Mouse (Mus musculus): ENCODE measurements around the gene Rnf7. TPM values are rescaled to one million over a fixed set of nuclear protein-coding genes. Genes with fewer than 3 reads are reported as not detected.
A peak's percentile ranks its signal among the peaks of the same experiment; 100 is the strongest.
"Not testable (repeated sequence)": the region's sequence is repeated elsewhere in the genome, so short reads cannot be mapped to it uniquely, and the experiment has no call there.

Gene Rnf7
- polyA plus RNA-seq (2015; fragmentation: Nextera tagmentation; extraction: Ambion mirVana), result 215 and 221 TPM in 2 replicates

DNA sequence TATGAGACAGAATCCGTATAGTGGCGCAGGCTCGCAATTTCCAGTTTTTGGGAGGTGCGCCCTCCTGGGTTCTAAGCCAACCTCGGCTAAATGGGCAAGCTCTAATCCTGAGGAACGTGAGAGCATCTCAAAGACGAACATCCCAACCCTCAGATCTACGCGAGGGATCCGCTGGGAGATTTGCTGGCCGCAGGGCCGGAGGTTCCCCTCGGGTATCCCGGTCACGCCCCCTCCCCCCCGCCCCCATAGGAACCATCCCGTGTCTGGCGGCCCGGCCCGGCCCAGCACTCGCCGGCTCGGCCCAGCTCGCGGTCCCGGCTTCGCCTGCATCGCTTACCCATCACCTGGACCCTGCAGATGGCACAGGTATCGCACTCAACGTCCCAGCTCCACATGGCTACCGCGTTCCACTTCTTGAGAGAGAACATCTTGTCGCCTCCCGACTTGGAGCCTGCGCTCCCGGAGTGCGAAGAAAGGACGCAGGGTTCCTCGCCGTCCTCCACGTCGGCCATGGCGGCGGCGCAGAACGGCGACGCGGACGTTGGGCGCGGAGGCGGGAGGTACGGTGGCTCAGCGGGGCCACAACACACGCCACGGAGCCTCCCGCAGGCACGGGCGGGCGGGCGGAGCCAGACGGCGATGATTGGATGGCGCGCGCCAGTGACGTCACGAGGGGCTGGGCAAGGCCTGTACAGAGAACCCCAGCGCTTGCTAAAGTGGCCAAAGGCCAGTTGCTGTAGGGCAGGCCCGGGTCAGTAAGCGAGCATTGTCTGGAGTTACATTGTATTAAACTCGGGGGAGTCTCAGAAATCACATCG lies at the start of gene Rnf7:
Gene Rnf7 (minus strand): TSS at position 605 of the 818 bp plus-strand sequence.
- H3K4me1 ChIP-seq, result peaks cover 31% of the 10 kb centered on the region
- peak within 1 kb of the TSS; percentile 76 for H3K4me2 ChIP-seq
- peak within 1 kb of the TSS; percentile 67 for H3K4me3 ChIP-seq (replicated peaks)
- peak; percentile 99 for ATAC-seq (ENCODE audit: low FRiP score)
- no peaks in the 10 kb centered on the region for H3K27me3 ChIP-seq (replicated peaks)
- H3K9me3 ChIP-seq (replicated peaks), result no peaks in the 10 kb centered on the region
- H3K36me3 ChIP-seq, result peaks cover 13% of the 10 kb centered on the region
- peak within 1 kb of the TSS; percentile 75 for H3K9ac ChIP-seq (replicated peaks)
- H3K27ac ChIP-seq (replicated peaks), result peak within 1 kb of the TSS; percentile 89
- under 1% methylated on average over 72 of the region's 74 CpGs for WGBS

DNA sequence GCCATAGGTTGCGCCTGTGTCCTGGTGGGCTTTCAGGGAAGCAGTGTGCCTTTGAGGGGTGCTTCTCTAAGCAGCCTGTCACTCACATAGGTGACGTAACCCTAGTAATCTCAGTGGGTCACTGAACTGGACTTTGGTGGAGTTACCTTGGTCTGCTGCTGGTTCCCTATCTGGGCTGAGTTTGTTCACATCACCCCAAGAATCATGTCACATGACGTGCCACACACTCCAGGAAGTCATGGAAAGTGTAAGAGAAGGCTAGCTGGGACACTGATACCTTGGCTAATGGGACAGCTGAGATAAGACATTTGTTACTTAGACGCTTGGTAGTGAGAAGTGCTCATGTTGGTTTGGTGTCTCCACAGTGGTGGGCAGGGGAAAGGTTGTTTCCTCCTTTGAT lies 47.5 kb upstream of the Rnf7 start:
- no peak overlapping the region for H3K4me2 ChIP-seq
- 92% methylated on average over 4 of the region's 4 CpGs for WGBS
- no peak overlapping the region for H3K9ac ChIP-seq (replicated peaks)
- H3K4me3 ChIP-seq (replicated peaks), result no peak overlapping the region
- H3K27ac ChIP-seq (replicated peaks), result no peak overlapping the region
- H3K9me3 ChIP-seq (replicated peaks), result no peaks in the 10 kb centered on the region
- ATAC-seq (ENCODE audit: low FRiP score), result no peak
- H3K36me3 ChIP-seq, result no peaks in the 10 kb centered on the region
- H3K4me1 ChIP-seq, result peaks cover 18% of the 10 kb centered on the region
- no peaks in the 10 kb centered on the region for H3K27me3 ChIP-seq (replicated peaks)

DNA sequence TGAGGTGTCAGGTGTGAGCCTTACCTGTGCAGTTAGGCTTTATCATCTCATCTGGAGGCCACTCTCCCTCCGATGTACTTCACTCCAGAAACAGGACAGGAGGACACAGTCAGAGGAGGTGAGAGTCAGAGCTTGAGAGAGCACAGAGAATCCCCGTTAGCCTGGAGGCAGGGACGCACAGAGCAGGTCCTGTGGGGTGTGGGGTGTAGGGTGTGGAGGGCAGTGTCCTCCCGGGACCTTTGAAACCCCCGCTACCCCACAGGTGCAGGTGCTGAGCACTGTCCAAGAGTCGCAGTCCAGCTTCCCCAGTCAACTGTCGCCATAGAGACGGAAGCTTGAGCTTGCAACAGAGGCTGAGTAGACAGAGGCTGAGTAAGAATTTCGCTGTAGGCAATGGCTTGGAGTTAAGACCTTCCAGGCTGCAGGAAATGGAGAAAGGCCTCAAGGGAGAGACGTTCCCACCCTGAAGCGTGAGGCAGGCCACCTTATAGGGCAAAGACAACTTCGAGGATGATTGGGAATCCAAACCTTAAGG lies 46.6 kb upstream of the Rnf7 start, which contains the start of gene Gm28729:
Gene Gm28729 (minus strand): TSS at position 293 of the 535 bp plus-strand sequence.
- Histone ChIP-seq H3K9ac (replicated peaks) (no peak within 1 kb of the TSS), H3K27ac (replicated peaks) (no peak within 1 kb of the TSS), H3K4me1 (peaks cover 9% of the 10 kb centered on the region), H3K36me3 (no peaks in the 10 kb centered on the region), H3K27me3 (replicated peaks) (no peaks in the 10 kb centered on the region), H3K9me3 (replicated peaks) (no peaks in the 10 kb centered on the region), H3K4me2 (no peak within 1 kb of the TSS), H3K4me3 (replicated peaks) (no peak within 1 kb of the TSS)
- no peak for ATAC-seq (ENCODE audit: low FRiP score)
- 74% methylated on average over 12 of the region's 12 CpGs for WGBS

DNA sequence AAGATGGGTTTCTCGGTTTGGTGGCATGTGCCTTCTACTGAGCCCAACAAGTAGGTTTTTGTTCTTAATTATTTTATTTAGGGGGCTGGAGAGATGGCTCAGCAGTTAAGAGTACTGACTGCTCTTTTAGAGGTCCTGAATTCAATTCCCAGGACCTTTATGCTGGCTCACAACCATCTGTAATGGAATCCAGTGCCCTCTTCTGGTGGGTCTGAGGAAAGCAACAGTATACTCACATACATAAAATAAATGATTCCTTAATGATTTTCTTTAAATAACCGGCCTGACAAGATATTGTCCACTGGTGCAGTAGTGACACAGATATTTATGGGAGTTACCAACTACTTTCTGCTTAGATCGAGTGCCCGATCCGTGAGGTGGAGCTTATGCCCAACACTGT lies 44.7 kb upstream of the Rnf7 start:
- whole genome bisulfite sequencing, result 87% methylated on average over 5 of the region's 5 CpGs
- H3K4me2 ChIP-seq, result no peak overlapping the region
- H3K4me1 ChIP-seq, result 0 out of 2 replicates have a peak, but pooled peaks cover 5% of the 10 kb centered on the region
- H3K27me3 ChIP-seq (replicated peaks), result no peaks in the 10 kb centered on the region
- no peak overlapping the region for H3K9ac ChIP-seq (replicated peaks)
- no peaks in the 10 kb centered on the region for H3K36me3 ChIP-seq
- no peak overlapping the region for H3K4me3 ChIP-seq (replicated peaks)
- ATAC-seq (ENCODE audit: low FRiP score), result no peak
- H3K9me3 ChIP-seq (replicated peaks), result no peaks in the 10 kb centered on the region
- H3K27ac ChIP-seq (replicated peaks), result no peak overlapping the region

DNA sequence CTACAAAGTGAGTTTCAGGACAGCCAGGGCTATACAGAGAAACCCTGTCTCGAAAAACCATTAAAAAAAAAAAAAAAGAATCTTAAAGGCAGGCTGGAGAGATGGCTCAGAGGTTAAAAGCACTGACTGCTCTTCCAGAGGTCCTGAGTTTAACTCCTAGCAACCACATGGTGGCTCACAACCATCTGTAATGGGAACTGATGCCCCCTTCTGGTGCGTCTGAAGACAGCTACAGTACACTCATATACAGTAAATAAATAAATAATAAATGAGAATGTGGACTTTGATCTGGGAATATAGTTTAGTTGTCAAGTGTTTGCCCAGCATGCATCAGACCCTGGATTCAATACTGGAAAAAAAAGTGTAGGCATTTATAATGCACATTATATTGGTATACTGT lies 43.1 kb upstream of the Rnf7 start:
- not testable (repeated sequence) for H3K4me1 ChIP-seq; H3K9ac ChIP-seq (replicated peaks); H3K27me3 ChIP-seq (replicated peaks); H3K36me3 ChIP-seq; ATAC-seq (ENCODE audit: low FRiP score); H3K4me2 ChIP-seq; H3K4me3 ChIP-seq (replicated peaks); H3K9me3 ChIP-seq (replicated peaks); H3K27ac ChIP-seq (replicated peaks)
- 89% methylated on average over 2 of the region's 2 CpGs for WGBS

DNA sequence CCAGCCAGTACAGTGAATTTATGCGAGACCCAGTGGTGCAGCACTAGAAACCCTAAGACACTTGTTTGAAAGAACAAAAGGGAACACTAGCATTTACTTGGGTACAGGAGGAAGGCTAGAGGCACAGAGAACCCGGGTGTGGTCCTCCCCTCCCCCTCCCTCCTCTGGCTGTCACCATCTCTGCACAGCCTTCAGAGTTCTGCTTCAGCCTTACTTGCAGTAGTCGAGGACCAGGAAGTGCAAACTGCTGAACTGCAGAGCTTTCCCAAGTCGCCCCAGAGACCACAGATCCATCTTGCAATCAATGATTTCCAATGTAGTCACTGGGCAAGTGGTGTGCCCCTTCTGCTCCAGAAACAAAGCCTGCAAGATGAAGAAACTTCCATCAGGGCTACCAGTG lies 39.0 kb upstream of the Rnf7 start:
- Histone ChIP-seq H3K36me3 (no peaks in the 10 kb centered on the region), H3K9me3 (replicated peaks) (no peaks in the 10 kb centered on the region), H3K4me1 (no peaks in the 10 kb centered on the region), H3K4me3 (replicated peaks) (no peak overlapping the region), H3K27me3 (replicated peaks) (no peaks in the 10 kb centered on the region), H3K4me2 (no peak overlapping the region), H3K9ac (replicated peaks) (no peak overlapping the region), H3K27ac (replicated peaks) (no peak overlapping the region)
- ATAC-seq (ENCODE audit: low FRiP score), result no peak
- 45% methylated on average over 4 of the region's 4 CpGs for WGBS

DNA sequence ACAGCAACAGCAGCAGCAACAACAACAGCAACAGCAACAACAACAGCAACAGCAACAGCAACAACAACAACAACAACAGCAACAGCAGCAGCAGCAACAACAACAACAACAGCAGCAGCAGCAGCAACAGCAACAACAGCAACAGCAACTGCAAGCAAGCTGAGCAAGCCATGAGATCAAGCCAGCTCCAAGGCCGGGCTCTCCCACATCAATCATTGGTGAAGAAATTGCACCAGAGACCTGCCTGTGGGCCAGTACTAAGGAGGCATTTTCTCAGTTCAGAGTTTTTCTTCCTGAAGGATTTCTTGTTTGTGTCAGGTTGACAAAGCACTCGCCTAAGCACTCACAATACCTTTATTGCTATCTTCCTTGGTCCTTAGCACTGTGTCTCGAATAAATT lies 38.3 kb upstream of the Rnf7 start:
- Histone ChIP-seq H3K27me3 (replicated peaks) (no peaks in the 10 kb centered on the region), H3K4me3 (replicated peaks) (no peak overlapping the region), H3K9ac (replicated peaks) (no peak overlapping the region), H3K9me3 (replicated peaks) (no peaks in the 10 kb centered on the region), H3K4me2 (no peak overlapping the region), H3K4me1 (no peaks in the 10 kb centered on the region), H3K27ac (replicated peaks) (no peak overlapping the region), H3K36me3 (no peaks in the 10 kb centered on the region)
- ATAC-seq (ENCODE audit: low FRiP score), result no peak
- 49% methylated on average over 3 of the region's 3 CpGs for WGBS

DNA sequence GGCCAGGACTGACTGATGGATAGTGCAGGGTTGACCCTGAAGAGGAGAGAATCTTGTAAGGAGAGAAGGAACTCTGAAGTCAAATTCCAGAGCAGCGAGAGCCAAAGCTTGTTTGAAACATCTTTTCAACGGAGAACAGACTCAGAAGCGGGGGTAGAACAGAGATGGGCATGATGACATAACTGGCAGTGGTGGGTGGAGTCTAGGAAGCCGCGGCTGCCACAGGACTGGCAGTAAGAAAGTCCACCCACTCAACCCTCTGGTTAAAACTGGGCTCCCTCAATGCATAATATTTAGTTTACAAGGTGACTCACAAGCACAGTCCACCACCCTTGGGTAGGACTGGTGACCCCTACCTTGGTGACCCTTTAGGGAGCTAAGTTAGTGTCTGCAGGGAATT lies 37.3 kb upstream of the Rnf7 start:
- no peak for ATAC-seq (ENCODE audit: low FRiP score)
- no peaks in the 10 kb centered on the region for H3K36me3 ChIP-seq
- no peak overlapping the region for H3K27ac ChIP-seq (replicated peaks)
- no peak overlapping the region for H3K9ac ChIP-seq (replicated peaks)
- 89% methylated on average over 5 of the region's 5 CpGs for WGBS
- H3K27me3 ChIP-seq (replicated peaks), result no peaks in the 10 kb centered on the region
- no peak overlapping the region for H3K4me2 ChIP-seq
- H3K4me1 ChIP-seq, result no peaks in the 10 kb centered on the region
- no peaks in the 10 kb centered on the region for H3K9me3 ChIP-seq (replicated peaks)
- H3K4me3 ChIP-seq (replicated peaks), result no peak overlapping the region

DNA sequence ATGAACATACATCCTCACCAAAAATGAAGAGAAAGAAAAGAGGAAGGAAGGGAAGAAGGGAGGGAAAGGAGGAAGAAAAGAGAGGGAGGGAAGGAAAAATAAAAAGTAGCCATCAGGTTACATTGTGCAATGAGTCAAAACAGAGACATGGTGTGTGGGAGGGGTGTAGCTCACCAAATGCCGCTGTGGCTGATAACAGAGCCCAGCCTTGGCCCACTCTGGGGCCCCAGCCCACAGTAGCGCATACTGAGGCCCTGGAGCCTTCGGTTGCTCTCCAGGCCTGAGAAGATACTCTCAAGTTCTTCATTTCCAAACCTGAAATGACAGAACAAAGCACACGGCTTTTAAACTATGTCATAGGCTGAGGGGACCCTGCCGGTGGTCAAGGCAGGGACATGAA lies 35.8 kb upstream of the Rnf7 start:
- H3K36me3 ChIP-seq, result no peaks in the 10 kb centered on the region
- no peaks in the 10 kb centered on the region for H3K4me1 ChIP-seq
- 89% methylated on average over 5 of the region's 5 CpGs for WGBS
- no peak overlapping the region for H3K9ac ChIP-seq (replicated peaks)
- H3K4me2 ChIP-seq, result no peak overlapping the region
- no peak for ATAC-seq (ENCODE audit: low FRiP score)
- H3K9me3 ChIP-seq (replicated peaks), result no peaks in the 10 kb centered on the region
- H3K27me3 ChIP-seq (replicated peaks), result no peaks in the 10 kb centered on the region
- no peak overlapping the region for H3K4me3 ChIP-seq (replicated peaks)
- no peak overlapping the region for H3K27ac ChIP-seq (replicated peaks)

DNA sequence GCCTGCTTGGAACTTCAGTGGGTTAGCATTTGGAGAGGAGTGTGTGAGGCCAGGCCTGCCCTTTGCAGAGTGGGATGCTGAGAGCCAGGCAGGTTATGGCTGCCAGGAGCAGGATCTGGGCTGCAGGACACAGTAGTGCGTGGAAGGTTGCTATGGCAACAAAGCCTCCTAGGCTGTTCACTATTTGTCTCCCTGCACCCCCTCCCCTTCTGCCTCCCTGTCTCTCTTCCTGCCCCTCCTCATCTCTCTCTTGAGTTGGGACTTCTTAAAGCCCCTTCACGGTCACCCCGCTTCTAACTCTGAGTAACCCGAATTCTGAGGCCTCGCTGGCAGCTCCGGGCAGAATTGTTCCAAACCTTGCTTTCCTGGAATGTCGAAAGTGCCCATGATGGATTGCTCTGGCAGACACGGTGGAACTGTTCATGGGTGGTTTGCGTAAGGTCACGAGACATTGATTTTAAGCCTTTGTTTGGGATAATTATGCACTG lies 27.6 kb upstream of the Rnf7 start:
- Histone ChIP-seq H3K4me1 (peaks cover 15% of the 10 kb centered on the region), H3K36me3 (no peaks in the 10 kb centered on the region), H3K9me3 (replicated peaks) (no peaks in the 10 kb centered on the region), H3K4me2 (peak overlapping the region; percentile 50), H3K9ac (replicated peaks) (0 out of 2 replicates have a peak overlapping the region, but pooled peaks have one; percentile 14), H3K4me3 (replicated peaks) (peak overlapping the region; percentile 25), H3K27ac (replicated peaks) (peak overlapping the region; percentile 74), H3K27me3 (replicated peaks) (no peaks in the 10 kb centered on the region)
- 10% methylated on average over 10 of the region's 10 CpGs for WGBS
- peak; percentile 93 for ATAC-seq (ENCODE audit: low FRiP score)

DNA sequence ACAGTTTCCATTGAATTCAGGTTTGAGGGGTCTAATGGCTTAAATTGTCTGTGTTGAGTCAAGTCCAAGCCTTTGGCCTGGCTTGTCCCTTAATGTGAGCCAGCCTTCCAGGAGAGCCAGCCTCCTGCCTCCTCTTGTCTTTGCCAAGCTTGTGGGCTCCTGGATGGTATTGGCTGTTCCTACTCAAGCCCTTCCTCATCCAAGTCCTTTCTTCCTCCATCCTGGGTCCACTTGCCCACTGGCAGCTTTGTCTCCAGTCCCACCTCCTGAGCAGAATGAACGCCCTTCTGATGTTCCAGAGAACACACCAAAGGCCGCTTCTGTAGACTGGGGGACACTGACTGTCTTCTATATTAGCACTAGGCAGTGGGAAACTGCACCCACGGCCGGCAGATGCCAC lies 26.7 kb upstream of the Rnf7 start:
- Histone ChIP-seq H3K4me1 (peaks cover 15% of the 10 kb centered on the region), H3K9me3 (replicated peaks) (no peaks in the 10 kb centered on the region), H3K27ac (replicated peaks) (peak overlapping the region; percentile 74), H3K4me3 (replicated peaks) (no peak overlapping the region), H3K9ac (replicated peaks) (no peak overlapping the region), H3K27me3 (replicated peaks) (no peaks in the 10 kb centered on the region), H3K36me3 (no peaks in the 10 kb centered on the region), H3K4me2 (no peak overlapping the region)
- 95% methylated on average over 4 of the region's 4 CpGs for WGBS
- ATAC-seq (ENCODE audit: low FRiP score), result no peak
